Mouse (Mus musculus) neural tube, embryonic 14.5 days (tissue): ENCODE data around the gene Prtn3. TPM values are rescaled to one million over a fixed set of nuclear protein-coding genes. Genes with fewer than 3 reads are reported as not detected.

Experiments
- ATAC-seq: fragments of 200-750 bp; cut with Nextera tagmentation; 2 replicates; pipeline ENCODE4 v1.8.0; 2017; ENCODE audit warnings: low read depth, mild to moderate bottlenecking, moderate TSS enrichment, moderate library complexity
- H3K27ac ChIP-seq: fragments of 300-500 bp; sonication (generic); 2 replicates; pipeline ENCODE4 v1.5.1; 2014; ENCODE audit warnings: low read depth, mild to moderate bottlenecking, control low read depth, low read length, moderate library complexity, mixed read lengths
- H3K27me3 ChIP-seq: fragments of 300-500 bp; sonication (generic); 2 replicates; pipeline ENCODE4 v1.6.1; 2014; ENCODE audit warnings: low read length; ENCODE audit not compliant: control insufficient read depth, insufficient read depth
- H3K36me3 ChIP-seq: fragments of 300-500 bp; sonication (generic); 2 replicates; pipeline ENCODE4 v1.6.1; 2014; ENCODE audit warnings: low read length, mixed read lengths; ENCODE audit not compliant: control insufficient read depth, insufficient read depth
- H3K4me1 ChIP-seq: fragments of 300-500 bp; sonication (generic); 2 replicates; pipeline ENCODE4 v1.6.1; 2014; ENCODE audit warnings: low read length; ENCODE audit not compliant: control insufficient read depth, insufficient read depth
- H3K4me2 ChIP-seq: fragments of 300-500 bp; sonication (generic); 2 replicates; pipeline ENCODE4 v1.6.1; 2014; ENCODE audit warnings: mild to moderate bottlenecking, low read depth, low read length, control low read depth
- H3K4me3 ChIP-seq: fragments of 300-500 bp; sonication (generic); 2 replicates; pipeline ENCODE4 v1.5.1; 2014; ENCODE audit warnings: low read depth, low read length, control low read depth, mixed read lengths
- H3K9ac ChIP-seq: fragments of 300-500 bp; sonication (generic); replicated peaks from 2 replicates; pipeline ENCODE4 v1.6.1; 2014; ENCODE audit warnings: low read depth, mild to moderate bottlenecking, control low read depth, low read length, mixed read lengths
- H3K9me3 ChIP-seq: fragments of 300-500 bp; sonication (generic); 2 replicates; pipeline ENCODE4 v1.6.1; 2016; ENCODE audit warnings: low read length; ENCODE audit not compliant: control insufficient read depth
- WGBS: fragments of 180-500 bp; shearing (Covaris S2); extraction: QIAGEN DNeasy Blood & Tissue Kit; methylation state at CpG from one replicate; pipeline ENCODE4 v1.1.7; 2014; 5-methylcytosine and 5-hydroxymethylcytosine counted together
- polyA plus RNA-seq: library from polyadenylated mRNA; unstranded; fragments of >200 nt; fragmentation: Nextera tagmentation; extraction: Ambion mirVana; gene quantifications from 2 replicates; pipeline ENCODE4 v1.2.1, GENCODE M21; 2014

Prtn3 gene
- polyA plus RNA-seq, 1 experiment from 2014 or later = 11.1 TPM

DNA sequence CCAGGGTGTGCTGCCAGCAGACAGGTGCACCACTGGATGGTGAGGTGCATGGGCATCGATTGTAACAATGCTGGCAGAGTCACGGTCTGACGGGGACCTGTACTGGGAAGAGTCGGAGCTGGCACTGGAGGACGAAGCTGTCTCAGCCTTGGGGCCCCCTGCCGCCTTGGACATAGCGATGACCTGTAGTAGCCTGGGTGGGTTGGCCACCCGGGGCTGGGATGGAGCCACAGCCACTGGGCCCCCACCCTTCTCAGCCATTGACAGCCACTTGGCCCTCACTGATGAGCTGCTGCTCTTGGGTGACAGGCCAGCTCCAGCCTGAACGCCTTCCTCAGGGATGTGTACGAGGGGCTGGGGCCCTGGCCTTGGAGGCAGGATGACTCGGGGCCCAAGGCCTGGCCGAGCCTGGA lies 9.1 kb upstream of the Prtn3 start:
- Histone ChIP-seq H3K4me1 (0 out of 2 replicates have a peak, but pooled peaks cover 5% of the 10 kb centered on the region), H3K27me3 (no peaks in the 10 kb centered on the region; the same call in 1 of the 2 replicates), H3K36me3 (peaks cover 62% of the 10 kb centered on the region), H3K4me2 (no peak overlapping the region), H3K9me3 (no peaks in the 10 kb centered on the region), H3K27ac (peak overlapping the region; percentile 39; the same call in 1 of the 2 replicates), H3K4me3 (no peak overlapping the region), H3K9ac (0 out of 2 replicates have a peak overlapping the region, but pooled peaks have one; percentile 3)
- ATAC-seq = peak; percentile 11; the same call in 1 of the 2 replicates
- WGBS = 64% methylated on average over 12 of the region's 12 CpGs

DNA sequence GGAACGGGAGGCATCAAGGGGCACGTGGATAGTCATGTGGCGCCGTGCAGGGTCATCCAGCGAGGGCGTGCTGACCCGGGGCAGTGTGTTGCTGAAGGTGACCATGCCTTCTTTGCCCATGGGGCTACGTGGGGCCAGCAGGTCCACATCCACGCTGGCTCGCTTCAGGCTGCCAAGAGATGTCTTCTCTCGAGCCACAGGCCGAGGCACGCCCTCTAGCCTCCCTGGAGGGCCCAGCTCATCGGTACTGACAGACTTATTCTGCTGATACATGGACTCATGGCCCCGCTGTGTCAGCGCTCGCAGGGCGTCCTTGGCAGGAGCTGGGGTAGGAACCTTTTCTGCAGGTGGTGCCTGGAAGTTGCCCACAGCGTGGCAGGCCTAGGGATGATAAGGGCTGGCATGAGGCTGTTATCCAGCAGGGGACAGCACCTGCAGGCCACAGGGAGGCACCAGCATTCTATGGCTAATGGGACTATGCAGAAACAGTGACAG lies 8.4 kb upstream of the Prtn3 start:
- Histone ChIP-seq H3K9me3 (no peaks in the 10 kb centered on the region), H3K9ac (0 out of 2 replicates have a peak overlapping the region, but pooled peaks have one; percentile 3)

DNA sequence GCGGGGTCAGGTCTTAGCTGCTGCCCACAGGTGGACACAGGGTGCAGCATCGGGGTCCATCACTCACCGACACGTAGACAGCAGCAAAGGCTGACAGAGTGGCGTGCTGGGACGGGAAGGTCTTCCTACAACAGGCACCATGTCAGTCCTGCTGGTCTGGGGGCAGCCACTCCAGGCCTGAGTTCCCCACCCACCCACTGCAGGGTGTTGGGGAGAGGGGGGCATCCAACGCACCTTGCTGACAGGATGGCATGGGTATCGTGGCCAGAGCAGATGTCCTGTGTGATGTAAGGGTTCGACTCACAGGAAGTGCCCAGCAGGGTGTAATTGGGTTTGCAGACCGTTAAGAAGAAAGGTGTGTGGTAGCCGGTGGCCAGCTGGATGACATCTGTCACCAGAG lies 7.7 kb upstream of the Prtn3 start:
- H3K9me3 ChIP-seq = no peaks in the 10 kb centered on the region
- ATAC-seq = no peak
- no peak overlapping the region for H3K4me3 ChIP-seq
- no peaks in the 10 kb centered on the region for H3K27me3 ChIP-seq
- peaks cover 12% of the 10 kb centered on the region for H3K4me1 ChIP-seq
- no peak overlapping the region for H3K27ac ChIP-seq
- WGBS = 82% methylated on average over 11 of the region's 11 CpGs
- H3K36me3 ChIP-seq = peaks cover 52% of the 10 kb centered on the region
- H3K4me2 ChIP-seq = no peak overlapping the region
- H3K9ac ChIP-seq = no peak overlapping the region

More for the DNA sequence above, 8.4 kb upstream of the Prtn3 start:
- Histone ChIP-seq H3K4me1 (0 out of 2 replicates have a peak, but pooled peaks cover 9% of the 10 kb centered on the region), H3K4me2 (no peak overlapping the region), H3K27ac (no peak overlapping the region), H3K4me3 (no peak overlapping the region), H3K27me3 (no peaks in the 10 kb centered on the region), H3K36me3 (peaks cover 56% of the 10 kb centered on the region)
- 77% methylated on average over 19 of the region's 19 CpGs for WGBS
- ATAC-seq = no peak

DNA sequence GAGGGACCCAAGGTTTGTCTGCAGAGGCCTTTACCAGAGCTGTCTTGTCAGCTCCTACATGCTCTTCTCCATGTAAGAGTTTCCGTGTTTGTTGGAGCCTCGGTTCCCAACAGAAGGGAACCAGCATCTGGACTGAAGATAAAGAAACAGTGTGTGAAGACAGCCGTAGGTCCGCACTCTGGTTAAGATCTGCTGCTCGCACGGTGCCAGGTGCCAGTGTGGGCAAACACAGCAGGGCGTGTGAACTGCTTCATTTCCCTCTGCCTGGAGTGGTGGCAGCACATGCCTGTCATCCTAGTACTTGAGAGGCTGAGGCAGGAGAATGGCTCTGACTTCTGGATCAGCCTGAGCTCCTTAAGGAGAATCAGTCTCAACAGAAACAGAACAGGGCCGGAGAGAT lies 2.4 kb upstream of the Prtn3 start:
- Histone ChIP-seq H3K36me3 (peaks cover 13% of the 10 kb centered on the region), H3K4me1 (peaks cover 24% of the 10 kb centered on the region), H3K9me3 (no peaks in the 10 kb centered on the region), H3K9ac (no peak overlapping the region), H3K4me2 (peak overlapping the region; percentile 85), H3K27me3 (no peaks in the 10 kb centered on the region), H3K27ac (no peak overlapping the region), H3K4me3 (peak overlapping the region; percentile 66; the same call in 1 of the 2 replicates)
- 91% methylated on average over 8 of the region's 8 CpGs for WGBS
- ATAC-seq = no peak

DNA sequence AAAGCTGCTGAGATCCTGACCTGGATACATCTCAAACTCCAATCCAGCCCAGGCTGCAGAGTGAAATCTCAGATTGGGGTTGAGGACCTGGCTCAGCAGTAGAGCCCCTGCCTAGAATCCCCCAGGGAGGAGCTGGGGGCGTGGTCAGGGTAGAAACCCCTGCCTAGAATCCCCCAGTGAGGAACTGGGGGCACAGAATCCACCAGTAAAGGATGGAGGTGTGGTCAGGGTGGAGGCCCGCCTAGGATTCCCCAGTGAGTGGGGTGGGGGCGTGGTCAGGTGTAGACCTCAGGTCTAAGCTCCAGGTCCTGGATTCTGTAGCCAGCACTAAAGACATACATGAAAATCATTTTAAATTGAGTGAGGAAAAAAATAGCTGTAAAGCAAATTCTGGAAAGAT lies 1.4 kb upstream of the Prtn3 start:
- Histone ChIP-seq H3K4me2 (peak overlapping the region; percentile 85), H3K9me3 (no peaks in the 10 kb centered on the region), H3K36me3 (peaks cover 7% of the 10 kb centered on the region), H3K27me3 (no peaks in the 10 kb centered on the region), H3K4me3 (peak overlapping the region; percentile 66), H3K9ac (peak overlapping the region; percentile 90), H3K27ac (peak overlapping the region; percentile 89; the same call in 1 of the 2 replicates), H3K4me1 (peaks cover 24% of the 10 kb centered on the region)
- 42% methylated on average over 3 of the region's 3 CpGs for WGBS
- ATAC-seq = no peak

DNA sequence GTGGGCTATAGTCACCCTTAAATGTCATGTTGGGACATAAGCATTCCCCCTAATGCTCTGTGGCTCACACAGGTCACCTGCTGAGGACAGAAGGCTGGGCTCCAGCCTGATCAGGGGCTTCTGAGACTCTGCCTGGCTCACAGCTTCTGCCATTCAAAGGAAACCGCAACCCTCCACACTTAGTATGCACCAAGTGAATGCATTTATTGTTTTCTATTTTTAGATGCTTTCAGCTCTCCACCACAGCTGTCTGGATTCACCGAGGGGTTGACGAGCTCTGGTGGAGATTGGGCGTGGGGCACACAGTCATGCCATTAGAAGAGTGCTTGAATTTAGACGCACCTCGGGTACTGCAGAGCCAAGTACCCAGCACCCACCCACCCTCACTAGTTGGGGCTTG lies 963 bp upstream of the Prtn3 start:
- Histone ChIP-seq H3K27me3 (no peaks in the 10 kb centered on the region), H3K4me1 (peaks cover 24% of the 10 kb centered on the region), H3K9ac (peak overlapping the region; percentile 90), H3K9me3 (no peaks in the 10 kb centered on the region), H3K4me3 (peak overlapping the region; percentile 66), H3K4me2 (peak overlapping the region; percentile 85), H3K27ac (peak overlapping the region; percentile 89), H3K36me3 (peaks cover 7% of the 10 kb centered on the region)
- no peak for ATAC-seq
- WGBS = 3% methylated on average over 6 of the region's 6 CpGs

DNA sequence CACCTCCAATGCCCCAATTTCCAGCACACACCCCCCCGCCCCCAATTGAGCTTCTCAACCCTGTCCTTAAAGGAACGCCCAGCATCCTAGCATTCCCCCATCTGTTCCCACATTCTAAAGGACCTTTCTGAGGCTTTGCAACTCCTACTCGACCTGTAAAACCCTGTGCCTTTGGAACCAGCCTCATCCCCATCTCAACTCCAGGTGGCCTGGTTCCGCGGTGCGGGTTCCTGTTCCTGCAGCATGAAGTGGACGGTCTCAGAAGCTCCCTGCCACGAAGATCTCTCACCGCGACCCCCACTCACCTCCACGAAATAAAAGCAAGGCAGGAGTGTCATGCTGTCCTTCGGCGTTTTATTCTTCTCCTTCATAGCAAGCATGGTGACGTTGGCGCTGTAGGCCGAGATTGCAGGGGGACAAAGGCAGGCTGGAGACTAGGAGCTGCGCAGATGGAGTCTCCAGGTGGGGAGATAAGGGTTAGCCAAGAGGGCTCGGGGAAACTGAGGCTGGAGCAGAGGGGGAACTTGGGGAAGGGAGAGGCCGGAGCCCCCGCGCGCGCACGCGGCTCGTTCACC lies 474 bp upstream of the Prtn3 start:
- H3K27me3 ChIP-seq = no peaks in the 10 kb centered on the region
- H3K4me1 ChIP-seq = peaks cover 24% of the 10 kb centered on the region
- under 1% methylated on average over 19 of the region's 26 CpGs for WGBS
- peak overlapping the region; percentile 89 for H3K27ac ChIP-seq
- no peaks in the 10 kb centered on the region for H3K9me3 ChIP-seq
- peak overlapping the region; percentile 66 for H3K4me3 ChIP-seq
- peak; percentile 8; the same call in 1 of the 2 replicates for ATAC-seq
- peak overlapping the region; percentile 90 for H3K9ac ChIP-seq
- peak overlapping the region; percentile 85 for H3K4me2 ChIP-seq
- peaks cover 7% of the 10 kb centered on the region for H3K36me3 ChIP-seq

DNA sequence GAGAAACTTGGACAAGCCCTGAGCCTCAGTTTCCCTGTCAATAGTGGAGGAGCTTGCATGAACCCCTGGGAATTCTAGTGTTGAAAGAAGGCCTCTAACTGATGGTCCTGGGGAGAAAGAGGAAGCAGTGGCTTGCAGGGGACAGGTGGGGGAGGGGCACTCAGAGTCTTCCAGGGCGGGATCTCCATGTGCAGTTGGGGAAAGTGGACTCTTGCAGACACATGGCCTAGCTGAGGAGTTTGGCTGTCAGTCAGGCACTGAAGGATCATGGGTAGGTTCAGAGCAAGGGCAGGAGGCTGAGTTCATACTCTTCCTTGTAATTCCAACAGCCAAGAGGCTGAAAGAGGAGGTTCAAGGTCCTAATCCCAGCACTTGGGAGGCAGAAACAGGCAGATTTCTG lies 2.9 kb downstream of the Prtn3 start:
- H3K36me3 ChIP-seq = no peaks in the 10 kb centered on the region
- no peak overlapping the region for H3K4me2 ChIP-seq
- 71% methylated on average over 1 of the region's 1 CpGs for WGBS
- H3K4me3 ChIP-seq = no peak overlapping the region
- H3K9ac ChIP-seq = no peak overlapping the region
- peaks cover 10% of the 10 kb centered on the region; the same call in 1 of the 2 replicates for H3K4me1 ChIP-seq
- no peaks in the 10 kb centered on the region for H3K9me3 ChIP-seq
- no peak for ATAC-seq
- H3K27ac ChIP-seq = no peak overlapping the region
- no peaks in the 10 kb centered on the region for H3K27me3 ChIP-seq

DNA sequence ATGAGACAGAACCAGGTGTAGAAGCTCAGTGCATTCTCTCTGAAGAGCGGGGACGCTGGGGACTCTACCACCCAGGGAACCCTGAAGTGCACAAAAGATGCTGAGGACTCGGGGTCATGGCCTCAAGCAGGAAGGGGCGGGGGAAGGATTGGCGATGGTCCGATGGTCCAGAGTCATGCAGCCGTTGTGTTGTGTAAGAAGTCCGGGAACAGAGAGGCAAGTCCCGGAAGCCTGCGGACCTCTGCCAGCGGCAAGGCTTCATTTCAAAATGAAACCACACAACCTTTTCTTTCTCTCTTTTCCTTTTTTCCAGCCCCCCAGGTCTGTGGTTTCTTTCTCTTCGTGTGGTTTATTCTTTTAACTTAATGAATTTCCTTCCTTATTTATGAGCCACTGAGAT lies 3.5 kb downstream of the Prtn3 start:
- no peak overlapping the region for H3K4me3 ChIP-seq
- no peak overlapping the region for H3K9ac ChIP-seq
- no peaks in the 10 kb centered on the region for H3K36me3 ChIP-seq
- no peak overlapping the region for H3K4me2 ChIP-seq
- WGBS = 50% methylated on average over 12 of the region's 12 CpGs
- no peaks in the 10 kb centered on the region for H3K9me3 ChIP-seq
- ATAC-seq = no peak
- H3K4me1 ChIP-seq = peaks cover 7% of the 10 kb centered on the region; the same call in 1 of the 2 replicates
- H3K27ac ChIP-seq = no peak overlapping the region
- no peaks in the 10 kb centered on the region for H3K27me3 ChIP-seq
